Mouse (Mus musculus) small intestine, adult 2 months (tissue): ENCODE results near the gene Abtb2. TPM values are rescaled to one million over a fixed set of nuclear protein-coding genes. Genes with fewer than 3 reads are reported as not detected.

Source experiments
- H3K27ac ChIP-seq: fragments of 200-500 bp; 2 replicates; pipeline ENCODE4 v1.5.1; 2012; ENCODE audit warnings: low read depth, low read length, control low read depth, inconsistent platforms; ENCODE audit not compliant: insufficient read depth
- H3K27me3 ChIP-seq: fragments of 200-500 bp; 2 replicates; pipeline ENCODE4 v1.6.1; 2012; ENCODE audit warnings: mild to moderate bottlenecking, moderate library complexity, low read length, inconsistent platforms; ENCODE audit not compliant: control insufficient read depth, insufficient read depth
- H3K36me3 ChIP-seq: fragments of 200-500 bp; 2 replicates; pipeline ENCODE4 v1.6.1; 2012; ENCODE audit warnings: mild to moderate bottlenecking, low read length, control low read depth, inconsistent platforms; ENCODE audit not compliant: control insufficient read depth, insufficient read depth
- H3K4me1 ChIP-seq: fragments of 200-500 bp; 2 replicates; pipeline ENCODE4 v1.6.1; 2012; ENCODE audit warnings: low read length, inconsistent platforms, mixed read lengths; ENCODE audit not compliant: control insufficient read depth, insufficient read depth, insufficient read length
- H3K4me3 ChIP-seq: fragments of 200-500 bp; 2 replicates; pipeline ENCODE4 v1.5.1; 2012; ENCODE audit warnings: low read depth, mild to moderate bottlenecking, control low read depth, inconsistent platforms, low read length, moderate library complexity
- CTCF ChIP-seq: fragments of 200-500 bp; IDR thresholded peaks from 2 replicates; pipeline ENCODE4 v1.5.1; 2012; ENCODE audit warnings: low read depth, mild to moderate bottlenecking, control low read depth, inconsistent platforms, low read length, moderate library complexity, mixed read lengths; ENCODE audit not compliant: insufficient replicate concordance, insufficient read length; ENCODE audit errors: extremely low read depth
- POLR2A ChIP-seq: fragments of 200-500 bp; IDR thresholded peaks from 2 replicates; pipeline ENCODE4 v1.6.1; 2012; ENCODE audit warnings: low read depth, mild to moderate bottlenecking, control low read depth, inconsistent platforms, low read length, moderate library complexity
- WGBS: fragments of 180-500 bp; shearing (Covaris S2); methylation state at CpG from one replicate; pipeline ENCODE4 v1.1.7; 2018; 5-methylcytosine and 5-hydroxymethylcytosine counted together
- polyA plus RNA-seq: library from polyadenylated mRNA; depleted of rRNA; stranded (reverse); fragments of >200 nt; gene quantifications from 2 replicates; pipeline ENCODE4 v1.2.3, GENCODE M21; 2012

Gene Abtb2
- polyA plus RNA-seq, 1 experiment, result 2.7 TPM

DNA sequence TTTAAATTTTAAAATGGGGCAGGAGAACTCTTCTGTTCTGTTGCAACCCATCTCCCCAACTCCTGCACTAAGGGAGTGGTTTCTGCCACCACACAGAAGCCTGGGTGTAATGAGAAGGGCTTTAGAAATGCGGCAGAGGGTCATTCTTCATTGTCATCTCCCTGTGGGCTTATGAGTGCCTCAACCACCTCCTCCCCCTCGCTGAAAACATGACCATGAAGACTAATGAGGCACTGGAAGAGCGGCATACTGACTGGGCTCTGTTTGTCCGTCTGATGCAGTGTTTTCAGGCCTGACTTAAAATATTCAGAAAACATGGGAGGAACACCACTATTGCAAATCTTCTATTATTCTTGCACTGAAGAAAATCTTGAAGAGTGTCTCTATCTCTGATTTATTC is 56.8 kb downstream of the Abtb2 start:
- H3K36me3 ChIP-seq, result no peaks in the 10 kb centered on the region
- 82% methylated on average over 4 of the region's 4 CpGs for WGBS
- TF ChIP-seq POLR2A (no peak), CTCF (no peak)

DNA sequence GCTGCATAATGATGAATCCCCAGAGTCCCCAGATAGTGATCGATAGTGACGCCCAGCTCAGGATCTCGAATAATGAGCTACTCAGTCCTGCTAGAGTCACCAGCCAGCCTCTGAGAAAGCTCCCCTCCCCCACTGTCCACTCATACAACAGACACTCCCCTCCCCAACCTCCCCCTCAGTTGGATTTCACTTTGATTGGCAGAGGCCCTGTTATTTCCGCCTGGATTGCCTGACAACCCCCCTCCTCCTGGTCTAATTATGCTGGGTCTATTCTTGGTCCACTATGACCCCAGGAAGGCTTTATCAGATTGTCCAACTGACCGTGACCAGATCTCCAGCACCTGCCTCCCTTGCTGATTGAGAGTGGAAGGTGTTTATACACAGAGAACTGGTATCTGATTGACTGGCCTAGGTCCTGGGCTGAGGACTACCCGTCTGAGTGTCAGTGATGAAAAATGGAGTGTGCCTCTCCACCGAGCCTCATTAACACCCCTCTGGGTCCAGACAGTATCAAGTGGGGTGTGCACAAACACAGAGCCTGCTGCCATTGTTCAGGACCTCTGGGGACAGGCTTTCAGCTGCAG is 59.3 kb downstream of the Abtb2 start:
- Histone ChIP-seq H3K36me3 (no peaks in the 10 kb centered on the region), H3K27ac (no peak overlapping the region), H3K27me3 (no peaks in the 10 kb centered on the region), H3K4me3 (no peak overlapping the region), H3K4me1 (peaks cover 2% of the 10 kb centered on the region; the same call in 1 of the 2 replicates)
- WGBS, result 47% methylated on average over 7 of the region's 7 CpGs
- TF ChIP-seq CTCF, result no peak
- no peak for TF ChIP-seq POLR2A

More for the DNA sequence above, 56.8 kb downstream of the Abtb2 start:
- H3K27ac ChIP-seq, result no peak overlapping the region
- 0 out of 2 replicates have a peak, but pooled peaks cover 2% of the 10 kb centered on the region for H3K4me1 ChIP-seq
- no peaks in the 10 kb centered on the region for H3K27me3 ChIP-seq
- no peak overlapping the region for H3K4me3 ChIP-seq

DNA sequence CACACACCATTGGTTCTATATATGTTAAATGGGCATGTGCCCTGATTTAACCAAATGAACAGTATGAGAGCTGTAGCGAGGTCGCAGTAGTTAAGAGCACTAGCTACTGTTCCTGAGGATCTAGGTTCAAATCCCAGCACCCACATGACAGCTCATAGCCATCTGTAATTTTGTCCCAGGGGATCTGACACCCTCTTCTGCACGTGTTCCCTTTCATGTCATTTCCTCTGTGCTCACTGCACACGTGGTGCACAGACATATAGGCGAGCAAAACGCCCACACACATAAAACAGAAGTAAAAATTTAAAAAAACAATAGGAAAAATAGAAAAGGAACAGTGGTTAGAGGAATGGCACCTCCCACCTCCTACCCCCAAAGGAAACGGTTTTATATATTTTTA is 61.0 kb downstream of the Abtb2 start:
- WGBS, result 77% methylated on average over 7 of the region's 7 CpGs
- Histone ChIP-seq H3K27me3 (no peaks in the 10 kb centered on the region), H3K4me1 (peaks cover 2% of the 10 kb centered on the region; the same call in 1 of the 2 replicates), H3K4me3 (no peak overlapping the region), H3K27ac (no peak overlapping the region), H3K36me3 (no peaks in the 10 kb centered on the region)
- no peak for TF ChIP-seq CTCF
- no peak for TF ChIP-seq POLR2A

DNA sequence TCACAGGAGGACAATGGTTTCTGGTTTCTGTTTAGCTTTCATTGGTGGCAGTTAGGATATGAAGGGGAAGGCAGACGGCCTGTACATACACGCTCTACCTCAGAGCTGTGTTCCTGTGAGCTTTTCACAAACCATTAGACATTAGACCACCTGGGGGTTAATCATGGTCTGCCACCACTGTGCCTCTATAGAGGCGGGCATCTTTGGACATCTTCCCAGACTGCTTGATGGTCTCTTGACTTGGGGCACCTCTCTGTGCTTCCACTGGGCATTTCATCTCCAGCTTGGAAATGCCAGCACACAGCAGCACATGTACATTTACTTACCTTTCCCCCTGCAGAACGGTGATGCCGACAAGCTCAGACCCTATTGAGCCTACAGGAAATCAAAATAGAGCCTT is 63.8 kb downstream of the Abtb2 start:
- peaks cover 5% of the 10 kb centered on the region for H3K4me1 ChIP-seq
- H3K27ac ChIP-seq, result no peak overlapping the region
- no peak for TF ChIP-seq CTCF
- no peak for TF ChIP-seq POLR2A
- H3K27me3 ChIP-seq, result no peaks in the 10 kb centered on the region
- no peak overlapping the region for H3K4me3 ChIP-seq
- WGBS, result 78% methylated on average over 5 of the region's 5 CpGs
- H3K36me3 ChIP-seq, result no peaks in the 10 kb centered on the region

DNA sequence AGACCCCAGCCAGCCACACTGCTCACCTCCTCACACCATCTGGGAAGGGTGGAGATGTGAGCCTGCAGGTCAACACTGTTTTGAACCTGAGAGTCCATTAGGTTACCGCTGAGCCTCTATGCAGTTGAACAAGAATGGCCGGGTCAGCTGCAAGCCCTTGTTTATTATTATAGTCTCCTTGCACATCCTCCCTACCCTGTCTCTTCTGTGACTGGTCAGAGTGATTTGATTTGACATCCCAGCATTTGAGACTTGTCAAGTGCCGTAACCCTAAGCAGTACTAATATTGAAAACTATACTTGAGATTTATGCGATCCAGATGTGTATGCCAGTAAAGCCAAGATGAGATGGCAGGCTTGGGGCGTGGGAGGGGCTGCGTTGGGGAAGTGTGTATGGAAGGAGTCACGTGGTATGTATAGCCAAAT is 65.2 kb downstream of the Abtb2 start:
- Histone ChIP-seq H3K4me3 (no peak overlapping the region), H3K27me3 (no peaks in the 10 kb centered on the region), H3K36me3 (no peaks in the 10 kb centered on the region), H3K27ac (no peak overlapping the region), H3K4me1 (peaks cover 3% of the 10 kb centered on the region)
- WGBS, result 73% methylated on average over 7 of the region's 7 CpGs
- TF ChIP-seq POLR2A (no peak), CTCF (no peak)

DNA sequence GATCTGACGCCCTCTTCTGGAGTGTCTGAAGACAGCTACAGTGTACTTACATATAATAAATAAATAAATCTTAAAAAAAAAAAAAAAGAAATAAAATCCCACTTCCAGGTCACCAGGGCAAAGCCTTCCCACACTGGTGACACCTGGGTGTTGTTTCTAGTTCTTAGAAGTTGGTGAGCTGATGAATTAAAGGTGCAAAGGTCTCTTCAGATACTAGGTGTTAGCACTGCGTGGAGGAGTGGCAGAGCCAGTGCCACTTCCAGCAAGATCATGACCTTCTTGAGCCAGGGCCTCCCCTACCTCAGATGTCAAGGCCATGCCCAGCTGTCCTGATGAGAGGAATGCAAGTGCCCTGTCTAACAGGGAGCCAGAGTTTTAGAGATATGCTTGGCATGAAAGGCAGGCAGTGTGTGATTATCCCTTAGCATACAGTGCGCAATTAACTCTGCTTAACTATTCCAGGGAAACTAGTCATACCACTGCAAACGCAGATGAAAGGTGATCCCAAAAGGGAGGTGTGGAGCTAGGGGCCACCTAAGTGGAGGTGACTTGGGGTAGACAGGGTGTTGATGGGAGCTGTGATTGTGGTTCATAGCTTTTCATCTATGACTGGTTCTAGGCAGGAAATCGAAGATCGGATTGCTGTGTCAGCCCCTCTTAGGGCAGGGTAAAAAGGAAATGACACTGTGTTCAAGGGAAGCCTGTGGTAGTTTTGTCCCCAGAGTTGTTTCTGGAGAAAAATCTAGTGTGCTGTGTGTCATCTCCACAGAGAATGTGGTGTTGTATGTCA is 66.2 kb downstream of the Abtb2 start:
- H3K4me3 ChIP-seq, result no peak overlapping the region
- 50% methylated on average over 6 of the region's 6 CpGs for WGBS
- H3K4me1 ChIP-seq, result peaks cover 3% of the 10 kb centered on the region
- no peaks in the 10 kb centered on the region for H3K36me3 ChIP-seq
- H3K27ac ChIP-seq, result no peak overlapping the region
- TF ChIP-seq POLR2A (no peak), CTCF (no peak)
- no peaks in the 10 kb centered on the region for H3K27me3 ChIP-seq

DNA sequence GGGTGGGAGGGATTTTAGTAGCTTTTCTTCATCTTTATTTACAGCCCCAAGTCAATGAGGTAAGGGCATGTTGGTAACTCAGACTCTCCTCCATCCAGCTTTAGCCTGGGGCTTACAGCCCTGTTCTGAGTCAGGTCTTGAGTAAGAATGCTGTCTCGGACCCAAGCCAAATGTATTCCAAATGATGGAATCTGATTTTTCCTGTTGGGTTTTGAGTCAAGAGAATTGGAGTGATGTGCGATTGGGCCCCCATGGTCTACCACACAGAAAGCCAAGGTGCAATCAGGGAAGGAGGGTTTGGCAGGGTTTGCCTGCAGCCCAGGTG is 66.8 kb downstream of the Abtb2 start:
- TF ChIP-seq CTCF (no peak), POLR2A (no peak)
- 90% methylated on average over 2 of the region's 2 CpGs for WGBS
- no peaks in the 10 kb centered on the region for H3K36me3 ChIP-seq
- H3K4me3 ChIP-seq, result no peak overlapping the region
- H3K27me3 ChIP-seq, result no peaks in the 10 kb centered on the region
- no peak overlapping the region for H3K27ac ChIP-seq
- H3K4me1 ChIP-seq, result peaks cover 3% of the 10 kb centered on the region
